Mouse (Mus musculus) neural tube, embryonic 14.5 days (tissue): ENCODE results near the gene Wnt5b. TPM values are rescaled to one million over a fixed set of nuclear protein-coding genes. Genes with fewer than 3 reads are reported as not detected.
A peak's percentile ranks its signal among the peaks of the same experiment; 100 is the strongest.

ENCODE experiments used
- ATAC-seq: fragments of 200-750 bp; cut with Nextera tagmentation; 2 replicates; pipeline ENCODE4 v1.8.0; 2017; ENCODE audit warnings: low read depth, mild to moderate bottlenecking, moderate TSS enrichment, moderate library complexity
- H3K27ac ChIP-seq: fragments of 300-500 bp; sonication (generic); 2 replicates; pipeline ENCODE4 v1.5.1; 2014; ENCODE audit warnings: low read depth, mild to moderate bottlenecking, control low read depth, low read length, moderate library complexity, mixed read lengths
- H3K27me3 ChIP-seq: fragments of 300-500 bp; sonication (generic); 2 replicates; pipeline ENCODE4 v1.6.1; 2014; ENCODE audit warnings: low read length; ENCODE audit not compliant: control insufficient read depth, insufficient read depth
- H3K36me3 ChIP-seq: fragments of 300-500 bp; sonication (generic); 2 replicates; pipeline ENCODE4 v1.6.1; 2014; ENCODE audit warnings: low read length, mixed read lengths; ENCODE audit not compliant: control insufficient read depth, insufficient read depth
- H3K4me1 ChIP-seq: fragments of 300-500 bp; sonication (generic); 2 replicates; pipeline ENCODE4 v1.6.1; 2014; ENCODE audit warnings: low read length; ENCODE audit not compliant: control insufficient read depth, insufficient read depth
- H3K4me2 ChIP-seq: fragments of 300-500 bp; sonication (generic); 2 replicates; pipeline ENCODE4 v1.6.1; 2014; ENCODE audit warnings: mild to moderate bottlenecking, low read depth, low read length, control low read depth
- H3K4me3 ChIP-seq: fragments of 300-500 bp; sonication (generic); 2 replicates; pipeline ENCODE4 v1.5.1; 2014; ENCODE audit warnings: low read depth, low read length, control low read depth, mixed read lengths
- H3K9ac ChIP-seq: fragments of 300-500 bp; sonication (generic); replicated peaks from 2 replicates; pipeline ENCODE4 v1.6.1; 2014; ENCODE audit warnings: low read depth, mild to moderate bottlenecking, control low read depth, low read length, mixed read lengths
- H3K9me3 ChIP-seq: fragments of 300-500 bp; sonication (generic); 2 replicates; pipeline ENCODE4 v1.6.1; 2016; ENCODE audit warnings: low read length; ENCODE audit not compliant: control insufficient read depth
- WGBS: fragments of 180-500 bp; shearing (Covaris S2); extraction: QIAGEN DNeasy Blood & Tissue Kit; methylation state at CpG from one replicate; pipeline ENCODE4 v1.1.7; 2014; 5-methylcytosine and 5-hydroxymethylcytosine counted together
- polyA plus RNA-seq: library from polyadenylated mRNA; unstranded; fragments of >200 nt; fragmentation: Nextera tagmentation; extraction: Ambion mirVana; gene quantifications from 2 replicates; pipeline ENCODE4 v1.2.1, GENCODE M21; 2014

Wnt5b gene
- polyA plus RNA-seq, 1 experiment from 2014 or later: 2.6 TPM

DNA sequence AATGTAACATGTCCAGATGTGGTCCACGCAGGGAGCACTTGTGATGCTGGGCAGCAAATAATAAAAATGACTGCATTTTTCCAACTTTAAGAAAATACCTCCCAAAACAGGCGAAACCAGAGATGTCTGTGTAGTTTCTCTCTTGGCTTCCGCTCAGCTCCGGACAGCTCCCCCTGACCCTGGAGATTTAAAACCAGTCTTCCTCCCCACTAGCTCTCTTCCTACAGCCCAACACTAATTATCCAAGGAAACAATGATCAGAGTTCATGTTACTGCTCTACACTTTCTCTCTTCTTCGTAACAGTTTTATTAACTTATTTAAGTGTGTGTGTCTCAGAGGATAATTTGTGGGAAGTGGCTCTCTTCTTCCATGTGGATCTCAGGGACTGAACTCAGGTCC is 83.8 kb downstream of the Wnt5b start:
- WGBS: 75% methylated on average over 5 of the region's 5 CpGs
- no peaks in the 10 kb centered on the region for H3K4me1 ChIP-seq

DNA sequence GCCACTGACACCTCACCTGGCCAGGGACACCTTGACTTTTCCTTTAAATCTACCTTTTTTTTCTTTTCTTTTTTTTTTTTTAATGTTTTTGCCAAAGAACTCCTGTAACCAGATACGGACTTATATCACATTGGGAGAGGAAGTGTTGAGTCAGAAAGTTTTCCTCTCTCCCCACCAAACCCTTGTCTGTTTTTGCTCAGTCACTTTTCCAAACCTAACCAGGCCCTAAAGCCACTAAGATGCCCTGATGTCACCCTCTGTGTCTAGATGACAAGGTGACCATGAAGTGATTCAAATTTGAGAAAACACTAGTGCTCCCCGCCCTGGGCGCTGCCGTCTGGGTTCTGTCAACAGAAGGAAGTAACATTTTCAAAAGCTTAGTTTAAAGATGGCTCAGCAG is 85.1 kb downstream of the Wnt5b start:
- Histone ChIP-seq H3K9me3 (no peaks in the 10 kb centered on the region), H3K9ac (no peak overlapping the region), H3K4me1 (no peaks in the 10 kb centered on the region), H3K36me3 (no peaks in the 10 kb centered on the region), H3K4me3 (no peak overlapping the region), H3K27me3 (no peaks in the 10 kb centered on the region), H3K27ac (no peak overlapping the region), H3K4me2 (no peak overlapping the region)
- WGBS: 86% methylated on average over 4 of the region's 4 CpGs
- no peak for ATAC-seq

More for the DNA sequence above, 83.8 kb downstream of the Wnt5b start:
- H3K9ac ChIP-seq: no peak overlapping the region
- H3K4me3 ChIP-seq: no peak overlapping the region
- H3K4me2 ChIP-seq: no peak overlapping the region
- no peak overlapping the region for H3K27ac ChIP-seq
- no peaks in the 10 kb centered on the region for H3K9me3 ChIP-seq
- H3K27me3 ChIP-seq: no peaks in the 10 kb centered on the region
- no peaks in the 10 kb centered on the region for H3K36me3 ChIP-seq
- no peak for ATAC-seq

DNA sequence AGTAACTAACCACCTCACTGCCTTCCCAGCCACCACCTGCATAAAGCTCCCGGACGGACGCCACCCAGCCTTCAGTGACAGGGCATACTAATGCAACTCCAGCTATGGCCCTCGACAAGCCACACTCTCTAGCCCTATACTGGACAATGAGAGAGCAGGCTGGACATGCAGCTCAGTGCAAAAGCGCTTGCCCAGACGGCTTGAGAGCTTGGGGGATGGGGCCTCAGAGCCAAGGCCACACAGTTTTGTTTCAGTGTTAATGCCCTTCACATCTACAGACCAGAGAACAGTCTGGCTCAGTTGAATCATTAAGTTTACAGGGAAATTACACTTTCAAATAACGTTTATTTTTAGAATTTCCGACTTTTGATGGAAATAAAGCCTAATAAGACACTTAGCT is 86.0 kb downstream of the Wnt5b start:
- no peaks in the 10 kb centered on the region for H3K36me3 ChIP-seq
- H3K27ac ChIP-seq: no peak overlapping the region
- no peaks in the 10 kb centered on the region for H3K27me3 ChIP-seq
- no peak for ATAC-seq
- H3K4me3 ChIP-seq: no peak overlapping the region
- no peak overlapping the region for H3K9ac ChIP-seq
- H3K9me3 ChIP-seq: no peaks in the 10 kb centered on the region
- no peak overlapping the region for H3K4me2 ChIP-seq
- no peaks in the 10 kb centered on the region for H3K4me1 ChIP-seq
- 63% methylated on average over 8 of the region's 8 CpGs for WGBS

DNA sequence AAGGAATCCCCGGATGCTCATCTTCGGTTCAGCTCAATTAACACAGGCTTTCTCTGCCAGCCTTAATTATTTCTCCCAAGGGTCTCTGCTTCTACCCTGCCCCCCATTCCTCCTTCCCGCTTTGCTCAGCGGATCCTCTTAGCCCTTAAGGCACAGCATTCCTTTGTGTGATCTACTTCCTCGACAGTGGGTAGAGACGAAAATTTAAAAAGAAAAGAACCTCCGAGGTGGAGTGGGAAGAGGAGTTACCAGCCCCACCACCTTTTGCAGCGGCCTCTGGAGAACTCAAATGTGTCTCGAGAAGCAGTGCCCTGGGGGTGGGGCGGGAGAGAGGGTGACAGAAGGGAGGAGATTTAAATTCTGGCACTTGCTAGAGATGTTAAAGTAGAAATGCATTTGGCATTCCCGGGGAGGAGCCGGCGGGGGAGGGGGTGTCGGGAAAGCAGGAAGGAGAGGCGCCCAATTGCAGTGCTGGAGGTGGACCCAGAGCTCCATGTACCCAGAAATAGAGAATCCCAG is 92.1 kb downstream of the Wnt5b start:
- H3K4me3 ChIP-seq: peak overlapping the region; percentile 30
- H3K4me2 ChIP-seq: peak overlapping the region; percentile 69
- peak; percentile 79 for ATAC-seq
- H3K9ac ChIP-seq: peak overlapping the region; percentile 57
- no peaks in the 10 kb centered on the region for H3K27me3 ChIP-seq
- peaks cover 8% of the 10 kb centered on the region; the same call in 1 of the 2 replicates for H3K4me1 ChIP-seq
- H3K36me3 ChIP-seq: no peaks in the 10 kb centered on the region
- WGBS: under 1% methylated on average over 15 of the region's 15 CpGs
- peak overlapping the region; percentile 95 for H3K27ac ChIP-seq
- H3K9me3 ChIP-seq: no peaks in the 10 kb centered on the region

DNA sequence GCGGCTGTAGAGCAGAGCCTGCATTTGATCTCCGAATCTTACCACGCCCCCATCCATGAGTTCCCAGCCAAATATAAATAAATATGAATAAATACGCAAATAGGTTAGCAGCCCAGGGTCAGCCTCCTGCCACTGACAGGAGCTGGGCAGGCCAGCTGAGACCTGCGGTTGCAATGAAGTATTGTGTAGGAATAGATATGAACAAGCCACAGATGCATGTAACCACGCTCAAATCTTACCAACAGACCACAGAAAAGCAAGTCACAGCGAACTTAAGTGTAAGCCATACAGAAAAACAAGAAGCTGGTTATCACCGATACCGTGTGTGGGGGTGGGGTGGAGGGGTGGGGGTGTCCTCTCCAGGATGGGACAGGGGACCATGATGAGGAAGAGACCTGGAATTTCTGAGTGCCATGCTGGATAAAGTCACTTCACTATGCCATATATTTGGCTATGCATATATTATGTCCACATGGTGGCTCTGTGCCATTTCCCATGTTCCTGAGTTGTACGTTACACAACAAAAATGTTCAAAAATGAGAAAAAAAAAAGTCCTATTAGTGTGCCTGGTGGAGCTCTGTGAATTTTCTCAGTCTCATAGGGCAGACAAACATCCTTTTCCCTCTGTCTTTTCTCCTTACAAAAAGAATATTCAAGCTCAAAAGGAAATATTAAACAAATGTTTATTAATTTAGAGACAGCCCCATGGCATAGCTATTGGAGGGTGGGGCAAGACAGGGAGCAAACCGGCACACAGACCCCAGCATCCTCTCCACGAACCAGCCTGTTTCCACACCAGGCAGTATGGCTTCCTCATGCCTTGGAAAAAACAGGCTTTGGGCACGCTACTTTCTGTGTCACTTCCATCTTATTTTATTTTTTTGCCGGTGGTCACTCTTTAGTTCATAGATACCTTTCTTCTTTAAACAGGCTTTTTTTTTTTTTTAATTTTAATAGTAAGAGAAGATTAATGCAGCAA is 92.9 kb downstream of the Wnt5b start:
- Histone ChIP-seq H3K27me3 (no peaks in the 10 kb centered on the region), H3K9me3 (no peaks in the 10 kb centered on the region), H3K4me1 (peaks cover 8% of the 10 kb centered on the region; the same call in 1 of the 2 replicates), H3K4me3 (no peak overlapping the region; the same call in 1 of the 2 replicates), H3K9ac (no peak overlapping the region), H3K27ac (peak overlapping the region; percentile 95), H3K36me3 (no peaks in the 10 kb centered on the region), H3K4me2 (peak overlapping the region; percentile 69)
- 0 out of 2 replicates have a peak, but pooled peaks have one; percentile 39 for ATAC-seq
- 32% methylated on average over 14 of the region's 14 CpGs for WGBS

DNA sequence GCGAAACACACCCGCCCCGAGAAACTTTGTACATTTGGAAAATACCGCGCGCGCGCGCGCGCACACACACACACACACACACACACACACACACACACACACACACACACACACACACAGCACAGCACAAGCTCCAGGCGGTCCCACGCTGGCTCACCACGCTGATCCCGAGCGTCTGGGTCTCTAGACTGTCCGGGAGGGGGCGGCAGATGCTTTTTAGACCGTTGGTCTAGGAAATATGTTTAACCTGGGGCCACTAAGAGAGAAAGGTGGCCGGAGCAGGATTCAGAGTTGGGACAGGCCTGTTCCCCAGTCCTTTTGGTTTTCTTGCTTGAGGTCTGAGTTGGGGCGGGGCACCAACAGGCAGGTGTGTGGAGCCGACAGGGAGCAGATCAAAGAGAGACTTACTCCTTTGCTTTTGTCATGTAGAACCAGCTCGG is 95.1 kb downstream of the Wnt5b start:
- H3K27ac ChIP-seq: no peak overlapping the region
- WGBS: 4% methylated on average over 18 of the region's 23 CpGs
- no peaks in the 10 kb centered on the region for H3K36me3 ChIP-seq
- no peak for ATAC-seq
- H3K4me2 ChIP-seq: peak overlapping the region; percentile 49
- H3K9ac ChIP-seq: no peak overlapping the region
- H3K27me3 ChIP-seq: no peaks in the 10 kb centered on the region
- peaks cover 8% of the 10 kb centered on the region; the same call in 1 of the 2 replicates for H3K4me1 ChIP-seq
- no peaks in the 10 kb centered on the region for H3K9me3 ChIP-seq
- H3K4me3 ChIP-seq: peak overlapping the region; percentile 14; the same call in 1 of the 2 replicates

DNA sequence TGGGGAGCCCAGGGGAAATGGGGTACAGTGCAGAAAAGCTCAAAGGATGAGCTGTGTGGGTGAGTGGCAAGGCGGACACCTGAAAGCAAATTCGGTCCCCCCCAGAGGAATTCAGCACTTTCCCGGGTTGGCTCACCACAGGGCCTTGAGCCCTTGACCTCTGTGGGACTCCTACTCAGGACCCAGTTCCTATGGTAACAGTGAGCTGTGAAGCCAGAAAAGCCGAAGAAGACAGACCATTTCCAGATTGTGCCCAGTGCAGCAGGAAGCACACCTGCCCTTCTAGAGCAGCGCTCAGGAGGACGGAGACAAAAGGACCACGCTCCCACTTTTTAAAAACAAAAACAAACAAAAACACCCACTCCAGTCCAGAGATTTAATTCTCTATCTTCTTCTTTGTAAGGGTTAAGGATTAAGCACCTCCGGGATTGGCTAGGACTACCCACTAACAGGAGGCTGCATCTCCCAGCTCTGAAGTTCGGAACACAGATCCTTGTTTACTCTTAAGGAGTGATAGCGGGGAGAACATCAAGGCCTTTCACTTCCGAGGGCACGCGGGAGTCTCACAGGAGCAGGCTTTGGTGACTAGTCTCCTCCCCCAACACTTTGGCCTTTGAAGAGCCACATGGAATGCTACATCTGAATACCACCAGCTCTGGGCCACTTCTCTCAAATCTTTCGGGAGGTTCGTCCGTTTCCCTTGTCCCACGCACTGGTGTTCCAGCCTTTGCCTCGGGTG is 95.7 kb downstream of the Wnt5b start:
- WGBS: 7% methylated on average over 18 of the region's 18 CpGs
- Histone ChIP-seq H3K4me2 (peak overlapping the region; percentile 49), H3K4me1 (peaks cover 8% of the 10 kb centered on the region; the same call in 1 of the 2 replicates), H3K27ac (no peak overlapping the region), H3K36me3 (no peaks in the 10 kb centered on the region), H3K9ac (0 out of 2 replicates have a peak overlapping the region, but pooled peaks have one; percentile 12), H3K27me3 (no peaks in the 10 kb centered on the region), H3K4me3 (peak overlapping the region; percentile 14; the same call in 1 of the 2 replicates), H3K9me3 (no peaks in the 10 kb centered on the region)
- no peak for ATAC-seq

DNA sequence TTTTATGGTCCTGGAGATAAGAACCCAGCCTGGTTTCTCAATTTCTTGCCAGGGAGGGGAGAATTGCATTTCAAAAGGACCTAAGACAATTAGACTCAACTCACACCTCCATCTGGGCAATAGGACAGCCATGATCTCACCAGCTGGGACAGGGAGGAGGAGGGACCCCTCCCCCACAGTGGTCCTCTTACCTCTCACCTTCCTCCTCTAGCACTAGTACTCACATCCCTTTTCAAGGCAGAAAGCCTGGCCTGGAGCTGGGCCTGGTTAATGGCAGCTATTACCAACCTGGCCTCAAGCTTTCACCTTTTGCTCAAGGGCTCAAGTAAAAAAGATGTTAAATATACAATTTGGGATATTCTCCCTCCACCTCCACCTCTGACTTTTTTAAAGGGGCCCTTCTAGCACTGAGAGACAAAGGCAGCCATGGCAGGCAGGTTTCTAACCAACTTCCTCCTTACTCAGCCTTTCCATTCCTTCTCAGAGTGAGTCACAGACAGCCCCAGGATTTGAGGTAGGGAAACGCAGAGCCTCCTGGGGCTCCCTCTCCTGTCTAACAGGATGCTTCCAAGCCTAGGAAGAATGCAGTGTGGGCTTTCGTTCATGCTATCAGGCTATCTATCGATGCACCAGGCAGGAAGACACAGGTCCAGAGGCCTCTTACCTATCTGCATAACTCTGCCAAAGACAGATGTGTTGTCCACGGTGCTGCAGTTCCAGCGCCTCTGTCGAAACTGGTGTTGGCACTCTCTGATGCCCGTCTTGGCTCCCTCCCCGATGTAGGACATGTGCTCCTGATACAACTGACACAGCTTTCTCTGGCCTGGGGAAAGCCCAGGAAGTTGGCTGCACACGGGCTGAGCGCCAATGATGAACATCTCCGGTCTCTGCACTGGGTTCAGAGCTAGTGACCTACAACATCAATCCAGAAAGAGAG is 98.2 kb downstream of the Wnt5b start:
- no peak overlapping the region for H3K4me3 ChIP-seq
- no peaks in the 10 kb centered on the region for H3K36me3 ChIP-seq
- ATAC-seq: no peak
- no peak overlapping the region for H3K4me2 ChIP-seq
- no peaks in the 10 kb centered on the region for H3K9me3 ChIP-seq
- 70% methylated on average over 11 of the region's 11 CpGs for WGBS
- H3K4me1 ChIP-seq: no peaks in the 10 kb centered on the region
- H3K9ac ChIP-seq: no peak overlapping the region
- no peak overlapping the region for H3K27ac ChIP-seq
- H3K27me3 ChIP-seq: no peaks in the 10 kb centered on the region
